Mouse (Mus musculus) naive thymus-derived CD4-positive, alpha-beta T cell, adult 5 months (primary cell): ENCODE data around the gene Msgn1. TPM values are rescaled to one million over a fixed set of nuclear protein-coding genes. Genes with fewer than 3 reads are reported as not detected.

Experiments
- polyA plus RNA-seq: library from polyadenylated mRNA; unstranded; fragments of 100-300 nt; shearing (Covaris generic); gene quantifications from one replicate; pipeline ENCODE4 v1.2.1, GENCODE M21; 2017

Gene Msgn1
- polyA plus RNA-seq: not detected

DNA sequence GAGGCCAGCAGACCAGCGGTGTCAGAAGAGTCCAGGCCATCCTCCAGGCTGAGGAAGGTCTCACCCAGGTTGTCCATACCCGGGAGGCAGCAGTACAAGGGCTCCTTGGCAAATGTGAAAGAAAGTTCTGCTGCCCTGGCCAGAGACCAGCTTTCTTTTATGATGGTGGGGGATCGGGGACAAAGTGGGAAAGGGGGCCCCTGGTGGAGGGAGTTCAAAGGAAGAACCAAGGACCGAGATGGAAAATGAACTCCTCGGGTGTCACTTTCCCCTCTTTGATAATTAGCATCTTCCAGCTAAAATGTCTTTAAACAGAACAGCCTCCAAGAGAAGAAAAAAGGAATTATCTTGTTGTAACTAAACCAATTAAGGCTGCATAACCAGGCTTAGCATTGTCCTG is at the start of gene Msgn1:
Gene Msgn1, minus strand, starts transcription at position 101 of the 400 bp plus-strand sequence.

Other genes starting within 250 kb of the Msgn1 start
- not detected for gene Kcns3, start 57.9 kb downstream of the Msgn1 start, polyA plus RNA-seq
- gene Gen1, start 56.8 kb upstream of the Msgn1 start, polyA plus RNA-seq: 1.1 TPM
- gene Smc6, start 56.9 kb upstream of the Msgn1 start, polyA plus RNA-seq: 191 TPM
- gene Vsnl1, start 227.6 kb upstream of the Msgn1 start, polyA plus RNA-seq: not detected
- gene Rad51ap2, start 247.1 kb upstream of the Msgn1 start, polyA plus RNA-seq: not detected